8 mouse cellular contexts compared by ENCODE assay signal in the genomic region with DNA sequence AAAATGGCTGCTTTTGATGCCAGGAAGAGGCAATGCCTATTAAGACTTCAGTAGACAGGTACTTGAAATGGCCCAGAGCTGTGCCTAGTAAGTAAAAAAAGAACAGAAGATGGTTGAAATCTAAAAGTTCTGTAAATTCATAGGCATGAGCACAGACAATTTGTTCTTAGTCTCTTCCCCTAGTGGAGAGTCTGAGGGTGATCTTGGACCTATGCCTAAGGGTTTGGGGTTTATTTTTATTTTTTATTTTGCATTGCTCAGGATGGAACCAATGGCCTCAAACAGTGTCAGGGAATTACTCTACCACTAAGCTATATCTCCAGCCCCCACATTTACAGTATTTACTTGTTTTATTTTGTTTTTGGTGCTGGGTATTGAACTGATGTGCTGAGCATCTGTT. TPM values are rescaled to one million over a fixed set of nuclear protein-coding genes. Genes with fewer than 3 reads are reported as not detected.
A peak's percentile ranks its signal among the peaks of the same experiment; 100 is the strongest.
DNase-seq lines count a peak whose midpoint lies in the region; ATAC-seq and TF ChIP-seq lines count a peak whose summit lies in the region.

No protein-coding gene starts in this region.

- H3K27ac ChIP-seq in heart, embryonic 13.5 days (replicated peaks), result no peak overlapping the region
- no peak overlapping the region for H3K27ac ChIP-seq in hindbrain, embryonic 14.5 days
- no peak overlapping the region; the same call in 1 of the 2 replicates for H3K27ac ChIP-seq in midbrain, embryonic 13.5 days
- no peak overlapping the region for H3K27ac ChIP-seq in thymus, adult 2 months (ENCODE audit: control insufficient read depth, insufficient read depth, low read length)

- H3K9ac ChIP-seq in heart, embryonic 13.5 days, result peak overlapping the region; percentile 90
- H3K9ac ChIP-seq in hindbrain, embryonic 14.5 days, result peak overlapping the region; percentile 75
- H3K9ac ChIP-seq in midbrain, embryonic 13.5 days (replicated peaks), result peak overlapping the region; percentile 77

- no peaks in the 10 kb centered on the region for H3K27me3 ChIP-seq in heart, embryonic 13.5 days (replicated peaks)
- no peaks in the 10 kb centered on the region for H3K27me3 ChIP-seq in hindbrain, embryonic 14.5 days (ENCODE audit: control insufficient read depth, insufficient read depth, low read length)
- H3K27me3 ChIP-seq in midbrain, embryonic 13.5 days, result no peaks in the 10 kb centered on the region
- H3K27me3 ChIP-seq in thymus, adult 2 months (ENCODE audit: control insufficient read depth, insufficient read depth, low read length), result no peaks in the 10 kb centered on the region

- no peak for TF ChIP-seq CTCF in thymus, adult 2 months (IDR thresholded peaks at IDR 0.05; ENCODE audit: borderline replicate concordance, control insufficient read depth, extremely low read depth, insufficient read depth, low read length, poor library complexity)

- no peak for ATAC-seq in heart, embryonic 13.5 days (ENCODE audit: extremely low read depth, insufficient number of reproducible peaks, low FRiP score, low TSS enrichment)
- ATAC-seq in hindbrain, embryonic 14.5 days (ENCODE audit: low FRiP score), result no peak
- no peak for ATAC-seq in midbrain, embryonic 13.5 days

- TF ChIP-seq POLR2A in thymus, adult 2 months (IDR thresholded peaks at IDR 0.05; ENCODE audit: control insufficient read depth, extremely low read depth, insufficient read depth, low read length, poor library complexity), result no peak

- H3K4me2 ChIP-seq in heart, embryonic 13.5 days, result peak overlapping the region; percentile 89
- peak overlapping the region; percentile 70 for H3K4me2 ChIP-seq in hindbrain, embryonic 14.5 days (replicated peaks)
- H3K4me2 ChIP-seq in midbrain, embryonic 13.5 days (replicated peaks), result peak overlapping the region; percentile 76

- no peak for DNase-seq in heart, adult 9 months (ENCODE audit: low spot score in 2 of 2)
- DNase-seq in Muller cell, postnatal 12 days (ENCODE audit: inconsistent ontology term), result peak; percentile 12
- DNase-seq in hindbrain, embryonic 14.5 days (ENCODE audit: low spot score), result peak; percentile 24
- DNase-seq in layer of hippocampus, postnatal 25 days (ENCODE audit: extremely low spot score in 1 of 2, low spot score in 1 of 2), result no peak
- no peak for DNase-seq in right cerebral cortex, postnatal 10 days (ENCODE audit: low spot score in 2 of 2)
- no peak for DNase-seq in thymus, adult 2 months

- H3K4me3 ChIP-seq in heart, embryonic 13.5 days, result peak overlapping the region; percentile 87
- H3K4me3 ChIP-seq in hindbrain, embryonic 14.5 days (replicated peaks; ENCODE audit: low read length), result peak overlapping the region; percentile 75
- peak overlapping the region; percentile 60 for H3K4me3 ChIP-seq in midbrain, embryonic 13.5 days (replicated peaks)
- H3K4me3 ChIP-seq in thymus, adult 2 months (ENCODE audit: control insufficient read depth, insufficient read depth, low read length), result no peak overlapping the region

- peaks cover 15% of the 10 kb centered on the region for H3K4me1 ChIP-seq in heart, embryonic 13.5 days
- H3K4me1 ChIP-seq in hindbrain, embryonic 14.5 days (replicated peaks; ENCODE audit: control insufficient read depth, insufficient read depth, low read length), result peaks cover 13% of the 10 kb centered on the region; the same call in 1 of the 2 replicates
- H3K4me1 ChIP-seq in midbrain, embryonic 13.5 days (replicated peaks), result peaks cover 20% of the 10 kb centered on the region
- H3K4me1 ChIP-seq in thymus, adult 2 months (replicated peaks; ENCODE audit: control insufficient read depth, insufficient read depth, low read length), result peaks cover 7% of the 10 kb centered on the region; the same call in 1 of the 2 replicates

- no peaks in the 10 kb centered on the region for H3K9me3 ChIP-seq in heart, embryonic 13.5 days
- no peaks in the 10 kb centered on the region for H3K9me3 ChIP-seq in hindbrain, embryonic 14.5 days (ENCODE audit: control insufficient read depth, low read length)
- no peaks in the 10 kb centered on the region for H3K9me3 ChIP-seq in midbrain, embryonic 13.5 days

- H3K36me3 ChIP-seq in heart, embryonic 13.5 days, result peaks cover 12% of the 10 kb centered on the region
- peaks cover 13% of the 10 kb centered on the region for H3K36me3 ChIP-seq in hindbrain, embryonic 14.5 days (replicated peaks; ENCODE audit: control insufficient read depth, insufficient read depth)
- H3K36me3 ChIP-seq in midbrain, embryonic 13.5 days, result peaks cover 9% of the 10 kb centered on the region
- H3K36me3 ChIP-seq in thymus, adult 2 months (ENCODE audit: control insufficient read depth, insufficient read depth, low read length), result no peaks in the 10 kb centered on the region; the same call in 1 of the 2 replicates

RNA-seq across cellular contexts. Expression of a gene that starts 0.9 kb away (rescaled TPM):
- polyA plus RNA-seq in heart, embryonic 13.5 days (2015; fragmentation: Nextera tagmentation; extraction: Ambion mirVana), result 752 and 789 TPM in 2 replicates
- polyA plus RNA-seq in hindbrain, embryonic 14.5 days (2014; fragmentation: Nextera tagmentation; extraction: Ambion mirVana), result 1,189 and 1,220 TPM in 2 replicates
- 965 and 999 TPM in 2 replicates for polyA plus RNA-seq in midbrain, embryonic 13.5 days (2015; fragmentation: Nextera tagmentation; extraction: Ambion mirVana)
- total RNA-seq in layer of hippocampus, postnatal 25 days (2021), result 10 to 100 TPM; 45.7 to 46.6 TPM
- 634 and 661 TPM in 2 replicates for polyA plus RNA-seq in thymus, adult 2 months (2012; rRNA removed)

Comparison
In these comparisons a context has a peak if more than half of its experiments do, and no peak if none do; other contexts are left out.
1. DNase-seq: peak in Muller cell, postnatal 12 days (single experiment) and hindbrain, embryonic 14.5 days (single experiment); none in heart, adult 9 months (0 of 2), layer of hippocampus, postnatal 25 days (0 of 2), right cerebral cortex, postnatal 10 days (0 of 2) and thymus, adult 2 months (single experiment).
2. Peak in every context shown above with its lines, with median percentiles within 50 percentile points of each other: H3K4me2 ChIP-seq and H3K9ac ChIP-seq.